ENCODE assay signal across 8 mouse cellular contexts in the genomic region with DNA sequence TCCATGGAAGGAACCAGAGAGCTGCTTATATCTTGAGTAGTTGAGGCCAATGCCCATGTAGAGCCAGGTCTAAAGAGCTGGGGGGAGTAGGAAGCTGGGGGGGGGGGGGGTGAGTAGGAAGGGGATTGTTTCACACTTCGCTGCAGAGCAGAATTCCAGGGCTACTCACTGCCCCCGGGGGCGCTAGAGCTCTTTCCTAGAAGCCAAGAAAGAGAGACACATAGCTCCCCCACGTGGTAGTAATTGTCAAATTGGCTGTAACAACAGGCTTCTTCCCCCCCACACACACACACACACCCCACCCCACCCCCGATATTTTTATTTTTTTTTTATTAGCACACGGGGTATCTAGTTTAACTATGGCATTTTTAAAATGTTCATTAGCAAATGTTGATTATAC. TPM values are rescaled to one million over a fixed set of nuclear protein-coding genes. Genes with fewer than 3 reads are reported as not detected.
DNase-seq lines count a peak whose midpoint lies in the region; ATAC-seq lines count a peak whose summit lies in the region.

No protein-coding gene starts in this region.

- no peaks in the 10 kb centered on the region for H3K36me3 ChIP-seq in kidney, embryonic 16.5 days (ENCODE audit: insufficient read depth, low read length)
- no peaks in the 10 kb centered on the region for H3K36me3 ChIP-seq in liver, embryonic 11.5 days (ENCODE audit: control insufficient read depth, insufficient read depth, low read length)

- DNase-seq in B cell, adult 2 months, result peak; percentile 73 to 79
- peak; percentile 46 to 50 for DNase-seq in adrenal gland, adult 18-20 months (ENCODE audit: low spot score in 2 of 2)
- peak; percentile 83 for DNase-seq in embryo, embryonic 10 days (ENCODE audit: low spot score)
- DNase-seq in gastrocnemius, postnatal 4 days (ENCODE audit: low spot score in 2 of 2), result peak; percentile 26 to 74
- DNase-seq in liver, embryonic 11.5 days (ENCODE audit: low spot score), result no peak
- DNase-seq in naive thymus-derived CD4-positive, alpha-beta T cell, adult 2 months (ENCODE audit: low read depth), result peak; percentile 79
- peak; percentile 90 for DNase-seq in testis, postnatal 10 days (ENCODE audit: low spot score)

- H3K27me3 ChIP-seq in kidney, embryonic 16.5 days (ENCODE audit: insufficient read depth, low read length), result no peaks in the 10 kb centered on the region
- H3K27me3 ChIP-seq in liver, embryonic 11.5 days (replicated peaks; ENCODE audit: control insufficient read depth, insufficient read depth, low read length), result no peaks in the 10 kb centered on the region

- H3K4me3 ChIP-seq in kidney, embryonic 16.5 days (ENCODE audit: low read length), result peak overlapping the region; percentile 59
- H3K4me3 ChIP-seq in liver, embryonic 11.5 days (ENCODE audit: low read depth, low read length), result peak overlapping the region; percentile 55

- H3K4me1 ChIP-seq in kidney, embryonic 16.5 days (ENCODE audit: insufficient read depth, low read length), result no peaks in the 10 kb centered on the region
- no peaks in the 10 kb centered on the region for H3K4me1 ChIP-seq in liver, embryonic 11.5 days (replicated peaks; ENCODE audit: control insufficient read depth, insufficient read depth, low read length)

- H3K4me2 ChIP-seq in kidney, embryonic 16.5 days (replicated peaks; ENCODE audit: low read depth, low read length), result peak overlapping the region; percentile 69
- peak overlapping the region; percentile 74 for H3K4me2 ChIP-seq in liver, embryonic 11.5 days

- 13% methylated on average over 6 of the region's 6 CpGs for whole genome bisulfite sequencing in kidney, embryonic 16.5 days
- 10% methylated on average over 6 of the region's 6 CpGs for WGBS in liver, embryonic 11.5 days

- H3K9me3 ChIP-seq in kidney, embryonic 16.5 days (ENCODE audit: low read length), result no peaks in the 10 kb centered on the region
- H3K9me3 ChIP-seq in liver, embryonic 11.5 days (ENCODE audit: control insufficient read depth, low read length), result no peaks in the 10 kb centered on the region

- H3K9ac ChIP-seq in kidney, embryonic 16.5 days (replicated peaks; ENCODE audit: low read length), result peak overlapping the region; percentile 64
- H3K9ac ChIP-seq in liver, embryonic 11.5 days (ENCODE audit: low read depth, low read length), result peak overlapping the region; percentile 72; the same call in 1 of the 2 replicates

- peak overlapping the region; percentile 89 for H3K27ac ChIP-seq in kidney, embryonic 16.5 days (ENCODE audit: low read length)
- H3K27ac ChIP-seq in liver, embryonic 11.5 days (ENCODE audit: low read depth, low read length), result peak overlapping the region; percentile 82; the same call in 1 of the 2 replicates

- ATAC-seq in kidney, embryonic 16.5 days (ENCODE audit: low FRiP score, low TSS enrichment), result no peak
- ATAC-seq in liver, embryonic 11.5 days (replicated peaks; ENCODE audit: low FRiP score), result no peak; the same call in 1 of the 2 replicates

RNA-seq across cellular contexts. Expression of a gene that starts 0.7 kb away (rescaled TPM):
- total RNA-seq in adrenal gland, adult 18-20 months (2021), result 1 to 10 TPM; 6.2 to 6.7 TPM
- total RNA-seq in gastrocnemius, postnatal 4 days (2021), result 1 to 10 TPM; 2.3 to 3.1 TPM
- 8.2 and 9.3 TPM in 2 replicates for polyA plus RNA-seq in kidney, embryonic 16.5 days (2015; fragmentation: Nextera tagmentation; extraction: Ambion mirVana)
- polyA plus RNA-seq in liver, embryonic 11.5 days (2014; fragmentation: Nextera tagmentation; extraction: Ambion mirVana), result 5.3 and 5.9 TPM in 2 replicates
